Mouse (Mus musculus): ENCODE data around the gene 9530077C05Rik.

GRCm38 (mm10) chr9:22422559-22422958, 11.2 kb downstream of the 9530077C05Rik start:
- no peak for TF ChIP-seq CTCF (IDR thresholded peaks at IDR 0.05)
- TF ChIP-seq EP300 (IDR thresholded peaks at IDR 0.05): no peak
